Mouse (Mus musculus) hindlimb bud, embryonic 11.5 days (tissue): ENCODE data around the gene Grm5.
A peak's percentile ranks its signal among the peaks of the same experiment; 100 is the strongest.

ENCODE experiments used
- DNase-seq: peaks from one replicate; pipeline ENCODE4 v3.0.0-alpha.2; 2012; ENCODE audit warnings: low read depth, low spot score; ENCODE audit errors: extremely low spot score

Gene Grm5

DNA sequence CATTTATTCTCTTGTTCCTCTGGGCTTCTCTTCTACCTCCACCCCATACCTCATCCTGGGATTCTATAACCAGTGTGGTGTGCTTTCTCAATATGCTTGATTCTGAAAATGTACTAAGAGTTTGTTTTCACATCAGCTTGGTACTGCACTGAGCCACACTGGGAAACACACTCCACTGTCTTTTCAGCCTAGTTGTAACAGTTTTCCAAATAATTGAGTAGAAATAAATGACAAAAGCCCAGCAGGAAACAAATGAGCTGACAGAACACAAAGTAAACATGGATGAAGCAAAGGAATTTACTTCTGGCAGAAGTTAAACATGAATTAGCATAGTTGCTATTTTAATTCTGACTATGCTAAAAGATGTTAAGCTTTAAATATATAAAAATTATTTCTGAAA is 262.1 kb downstream of the Grm5 start:
- DNase-seq: no peak

- DNase-seq: no peak
Observed at GRCm38 (mm10) chr7:87925956-87926355, 342.0 kb downstream of the Grm5 start.

- DNase-seq: no peak
Observed at GRCm38 (mm10) chr7:87937415-87937814, 353.4 kb downstream of the Grm5 start.

DNA sequence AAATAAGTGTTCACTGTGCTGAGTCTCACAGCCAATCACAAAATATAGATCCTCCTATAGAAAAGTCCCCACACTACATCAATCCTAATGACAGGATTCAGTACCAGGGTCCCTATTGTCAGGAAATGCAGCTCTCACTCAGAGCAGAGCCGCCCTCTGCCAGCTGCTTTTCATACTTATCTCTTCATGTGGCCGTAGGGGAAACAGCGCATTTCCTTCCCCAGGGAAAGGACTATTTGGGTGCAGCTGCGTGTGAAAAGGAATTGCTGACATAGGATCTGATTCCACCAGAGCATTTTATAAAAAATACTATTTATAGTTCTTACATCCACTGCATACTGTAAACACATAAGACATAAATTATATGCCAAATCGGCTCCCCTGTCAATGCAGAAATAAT is 354.3 kb downstream of the Grm5 start:
- DNase-seq: no peak

GRCm38 (mm10) chr7:87950205-87950604 is 366.2 kb downstream of the Grm5 start:
- no peak for DNase-seq

DNA sequence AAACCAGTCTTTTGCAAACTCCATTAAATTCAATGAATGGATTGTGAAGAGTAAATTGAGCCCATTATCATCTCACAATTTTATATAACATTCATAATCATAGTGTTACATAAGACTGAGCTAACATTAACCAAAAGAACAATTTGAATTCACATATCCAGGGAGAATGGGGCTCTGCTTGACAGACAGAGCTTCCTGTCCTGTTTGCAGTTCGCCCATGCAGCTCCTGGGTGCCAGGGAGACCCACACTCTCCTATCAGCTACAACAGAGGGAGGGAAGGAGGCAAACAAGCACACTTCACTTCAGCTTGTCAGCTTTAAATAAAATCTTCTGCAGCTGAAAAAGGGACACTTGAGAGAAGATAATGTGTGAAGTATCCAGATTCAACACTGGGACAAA is 389.2 kb downstream of the Grm5 start:
- no peak for DNase-seq

- no peak for DNase-seq
Observed at GRCm38 (mm10) chr7:87975041-87975440, 391.1 kb downstream of the Grm5 start.

DNA sequence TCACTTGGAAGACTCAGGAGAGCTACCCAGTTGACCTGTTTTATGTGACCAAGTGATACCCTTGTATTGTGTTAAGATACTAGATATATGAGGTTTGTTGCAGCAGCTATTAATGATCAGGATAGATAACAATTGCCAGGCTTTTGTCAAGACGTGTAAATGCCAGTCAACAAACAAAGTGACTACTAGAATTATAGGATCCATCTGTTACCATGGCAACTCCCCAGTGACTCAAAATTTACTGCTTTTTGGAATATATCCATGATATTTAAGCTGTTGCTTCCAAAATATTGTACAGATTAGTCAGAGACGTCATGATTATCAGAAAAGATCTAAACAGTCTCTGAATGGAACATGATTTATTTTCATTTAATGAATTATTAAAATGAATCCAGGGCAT is 399.5 kb downstream of the Grm5 start:
- DNase-seq: no peak

GRCm38 (mm10) chr7:88014451-88014850 is 430.5 kb downstream of the Grm5 start:
- no peak for DNase-seq

DNA sequence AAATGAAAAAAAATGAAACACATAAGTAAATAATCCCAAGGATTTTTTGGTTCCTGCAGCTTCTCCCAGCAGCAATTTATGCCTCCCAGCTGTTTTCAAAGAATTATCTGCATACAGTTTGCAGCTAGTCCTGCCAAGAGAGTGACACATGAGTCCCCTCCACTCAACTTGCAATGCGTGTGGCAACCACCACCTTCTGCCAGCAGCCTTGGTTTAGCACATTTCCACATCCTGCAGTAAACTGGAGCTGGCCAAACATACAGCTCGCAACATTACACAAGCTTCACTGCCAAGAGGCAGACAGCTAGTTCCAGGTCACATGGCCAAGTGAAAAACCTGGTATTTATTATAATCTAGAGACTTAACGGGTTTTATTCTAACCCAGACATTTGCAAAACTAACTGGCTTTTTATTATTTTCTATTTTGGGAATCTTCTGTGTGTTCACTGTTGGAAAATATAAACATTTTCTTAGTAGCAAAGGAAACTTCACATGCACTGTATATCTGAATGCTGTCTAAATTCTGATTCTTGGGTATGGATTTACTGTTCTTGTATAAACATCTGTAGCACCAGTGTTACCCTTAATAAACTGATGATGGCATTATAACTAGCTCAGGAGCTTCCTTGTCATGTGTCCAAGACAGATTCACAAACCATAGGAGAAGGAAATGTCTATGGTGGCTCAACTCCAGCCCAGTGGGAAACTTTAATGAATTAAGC is 443.6 kb downstream of the Grm5 start:
- no peak for DNase-seq

- no peak for DNase-seq
Observed at GRCm38 (mm10) chr7:88047366-88047765, 463.4 kb downstream of the Grm5 start.

GRCm38 (mm10) chr7:88054224-88054938 is 470.4 kb downstream of the Grm5 start:
- DNase-seq: no peak

DNA sequence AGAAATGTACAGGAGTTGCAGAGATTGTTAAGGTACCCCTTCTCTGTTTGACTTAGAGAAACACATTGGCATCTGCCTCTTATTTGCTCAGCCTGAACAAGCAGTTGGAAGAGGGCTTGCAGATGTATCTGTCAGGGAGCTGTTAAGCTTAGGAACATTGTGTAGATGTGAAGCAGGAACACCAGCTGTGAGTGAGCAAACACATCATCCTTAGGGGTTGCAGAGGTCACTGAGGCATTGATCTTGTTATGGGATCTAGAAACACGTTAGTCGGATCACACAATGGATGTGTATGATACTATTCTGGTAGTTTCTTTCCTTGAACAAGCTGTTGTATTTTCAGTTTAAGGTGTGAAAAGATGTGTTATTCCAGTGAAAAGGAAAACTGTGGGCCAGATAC is 472.5 kb downstream of the Grm5 start:
- DNase-seq: no peak

DNA sequence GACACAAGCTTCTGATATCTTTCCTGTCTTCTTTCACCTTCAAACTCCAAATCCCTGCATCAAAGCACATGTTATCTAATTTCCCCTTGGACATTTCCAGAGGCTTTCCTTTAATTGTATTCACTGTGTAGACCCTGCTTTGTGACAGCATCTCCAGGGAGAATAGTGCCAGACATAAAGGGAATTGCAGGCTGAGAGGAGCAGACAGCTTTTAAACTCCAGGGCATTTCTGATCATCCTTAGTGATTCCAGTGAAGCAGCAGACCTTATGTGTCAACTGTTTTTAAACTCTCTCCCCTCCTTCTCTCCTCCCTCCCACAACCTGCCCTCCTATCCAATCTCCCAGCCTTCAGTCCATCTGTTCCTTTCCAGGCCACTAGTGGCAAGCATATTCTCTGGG is 507.1 kb downstream of the Grm5 start:
- DNase-seq: no peak

DNA sequence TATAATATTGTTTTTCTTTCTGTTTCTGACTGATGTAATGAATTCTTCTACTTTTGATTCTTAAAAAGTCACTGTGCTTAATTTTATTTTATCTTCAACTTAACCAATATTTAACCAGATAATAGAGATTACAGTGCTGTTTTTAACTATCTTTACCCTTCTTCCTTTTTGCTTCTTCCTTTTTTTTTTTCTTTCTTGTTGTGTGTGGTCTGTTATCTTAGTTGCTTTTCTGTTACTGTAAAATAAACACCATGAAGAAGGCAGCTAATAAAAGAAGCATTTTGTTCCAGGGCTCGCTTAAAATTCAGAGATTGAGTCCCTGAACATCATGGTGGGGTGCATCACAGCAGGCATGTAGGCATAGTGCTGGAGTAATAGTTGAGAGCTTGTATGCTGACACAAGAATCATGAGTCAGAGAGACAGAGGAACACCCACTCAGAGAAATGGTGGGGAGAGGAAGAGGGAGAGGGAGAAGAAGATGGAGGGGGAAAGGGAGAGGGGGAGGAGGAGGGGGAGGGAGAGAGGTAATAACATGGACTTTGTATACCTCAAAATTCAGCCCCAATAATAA is 512.7 kb downstream of the Grm5 start:
- DNase-seq: no peak

DNA sequence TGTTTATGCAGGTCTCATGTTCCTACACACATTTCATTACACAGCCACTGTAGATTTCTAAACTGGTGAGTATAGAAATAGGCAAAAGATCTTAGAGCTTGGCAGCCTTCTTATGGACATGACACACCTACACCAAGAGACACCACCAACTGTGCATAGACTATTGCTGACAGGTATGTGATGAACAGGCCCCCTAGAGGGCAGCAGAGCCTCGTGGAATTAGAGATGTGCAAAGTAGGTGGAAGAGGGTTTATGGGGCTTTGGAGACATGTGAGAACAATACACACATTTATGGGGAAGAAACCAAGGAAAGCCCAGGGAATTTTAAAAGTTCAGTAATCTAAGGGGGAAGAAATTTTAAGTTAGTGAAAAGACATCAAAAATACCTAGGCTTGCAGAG is 513.7 kb downstream of the Grm5 start:
- peak; percentile 12 for DNase-seq

GRCm38 (mm10) chr7:88116724-88117409 is 532.9 kb downstream of the Grm5 start:
- no peak for DNase-seq

DNA sequence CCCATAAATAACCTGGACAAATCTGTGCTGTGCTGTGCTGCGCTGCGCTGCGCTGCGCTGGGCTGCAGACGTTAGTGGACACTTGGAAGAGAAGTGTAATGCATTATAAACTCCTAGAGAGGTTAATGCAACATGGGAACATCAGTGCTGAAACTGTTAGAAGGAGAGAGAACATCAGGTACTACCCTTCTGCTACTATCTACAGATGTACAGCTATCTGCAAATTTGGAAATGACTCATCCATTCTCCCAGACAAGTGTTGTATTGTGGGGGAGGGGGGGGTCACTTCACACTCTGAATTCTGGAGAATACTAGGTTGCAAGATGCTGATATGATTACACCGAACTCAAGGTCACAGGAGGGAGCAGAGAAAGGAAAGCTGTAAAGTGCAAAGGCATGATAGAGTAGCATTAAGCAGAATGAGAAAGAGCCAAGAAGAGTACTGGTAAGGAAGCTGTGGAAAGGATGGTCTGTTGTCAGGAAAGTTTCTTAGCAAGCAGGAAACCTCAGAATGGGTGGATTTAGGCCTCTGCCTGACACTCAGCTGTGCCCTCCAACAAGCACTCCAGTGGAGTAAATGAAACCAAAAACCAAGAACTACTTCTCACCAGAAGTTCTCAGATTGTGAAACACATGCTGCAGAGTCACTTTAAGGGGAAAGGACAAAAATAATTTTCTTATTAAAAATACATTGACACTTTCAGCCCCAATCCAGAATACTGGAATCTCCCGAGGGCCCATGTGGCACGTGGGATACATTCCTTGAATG is 544.3 kb downstream of the Grm5 start:
- no peak for DNase-seq

GRCm38 (mm10) chr7:88129536-88130487 is 545.8 kb downstream of the Grm5 start:
- DNase-seq: no peak

DNA sequence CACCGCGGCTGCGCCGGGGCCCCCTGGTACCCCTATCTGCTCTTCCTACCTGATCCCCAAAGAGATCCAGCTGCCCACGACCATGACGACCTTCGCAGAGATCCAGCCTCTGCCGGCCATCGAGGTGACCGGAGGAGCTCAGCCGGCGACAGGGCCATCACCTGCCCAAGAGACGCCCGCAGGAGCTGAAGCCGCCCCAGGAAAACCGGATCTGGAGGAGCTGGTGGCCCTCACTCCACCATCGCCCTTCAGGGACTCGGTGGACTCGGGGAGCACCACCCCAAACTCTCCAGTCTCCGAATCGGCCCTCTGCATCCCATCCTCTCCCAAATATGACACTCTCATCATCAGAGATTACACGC is 546.5 kb downstream of the Grm5 start:
- DNase-seq: no peak
